Mouse (Mus musculus) layer of hippocampus, postnatal 25 days (tissue): ENCODE data around the gene Nfkbiz. TPM values are rescaled to one million over a fixed set of nuclear protein-coding genes. Genes with fewer than 3 reads are reported as not detected.

Experiments used
- DNase-seq, 2 experiments: peaks; one replicate each; pipeline ENCODE4 v3.0.0; 2022; ENCODE audit warnings: mixed read lengths in 2 of 2, low spot score in 1 of 2; ENCODE audit errors: extremely low spot score in 1 of 2
- total RNA-seq, 2 experiments: library from RNA; stranded (reverse); gene quantifications; 2 replicates each; pipeline ENCODE4 v1.2.3; 2021

The Nfkbiz gene
- total RNA-seq, 2 experiments from 2014 or later, result 5.2 to 5.8 TPM

DNA sequence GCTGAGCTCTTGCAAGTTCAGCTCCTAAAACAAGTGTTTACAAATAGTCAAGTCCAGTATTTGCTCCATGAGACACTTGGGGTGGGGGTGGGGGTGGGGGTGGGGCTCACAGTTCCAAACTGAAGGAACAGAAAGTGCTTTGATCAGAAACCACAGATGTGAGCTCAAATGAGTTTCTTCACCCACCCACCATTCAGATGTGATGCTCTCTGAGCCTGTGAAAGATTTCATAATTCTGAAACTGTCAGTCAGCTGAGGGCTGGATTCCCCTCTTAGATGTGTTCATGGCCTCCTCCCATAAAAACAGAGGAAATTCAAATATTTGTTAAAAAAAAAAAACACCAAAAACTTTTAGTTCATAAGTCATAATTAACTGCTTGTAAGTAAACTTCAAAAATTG, 2.9 kb downstream of the Nfkbiz start:
- no peak for DNase-seq

DNA sequence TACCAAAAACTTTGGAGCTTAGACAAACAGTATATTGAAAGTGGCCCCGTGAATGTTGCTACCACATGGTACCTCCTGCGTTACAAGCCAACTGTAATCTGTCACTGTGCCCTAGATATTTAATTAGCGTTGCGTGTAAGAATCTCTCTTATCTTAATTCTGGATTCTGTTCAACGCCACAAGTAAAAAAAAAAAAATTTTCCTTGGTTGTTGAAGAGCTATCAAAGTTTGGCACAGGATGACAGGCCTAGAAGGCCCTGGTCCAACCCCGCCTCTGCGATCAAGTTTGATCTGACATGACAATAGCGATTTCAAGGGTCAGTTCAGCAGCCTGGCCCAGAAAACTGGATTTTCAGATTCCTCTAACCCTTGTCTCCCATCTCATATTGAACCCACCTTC, 6.1 kb downstream of the Nfkbiz start:
- no peak for DNase-seq

DNA sequence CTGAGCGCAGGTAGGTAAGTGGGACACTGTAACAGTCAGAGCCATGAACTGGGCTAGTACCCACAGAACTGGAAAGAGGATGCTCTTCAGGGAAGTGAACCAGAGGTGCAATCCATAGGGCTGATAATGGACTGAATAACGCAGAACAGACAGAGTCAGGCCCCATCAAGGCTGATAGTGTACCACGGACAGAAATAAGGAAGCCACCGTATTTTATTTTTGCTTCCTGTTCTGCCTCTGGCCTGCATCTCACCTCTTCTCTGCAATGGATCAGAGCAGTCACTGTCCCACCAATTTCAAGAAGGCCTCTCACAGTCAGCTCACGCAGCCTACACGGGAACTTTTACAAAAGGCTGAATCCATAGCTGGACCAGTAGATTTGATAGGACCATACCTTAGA, 6.7 kb downstream of the Nfkbiz start:
- no peak for DNase-seq

GRCm38 (mm10) chr16:55831451-55831850, 7.2 kb downstream of the Nfkbiz start:
- no peak for DNase-seq

DNA sequence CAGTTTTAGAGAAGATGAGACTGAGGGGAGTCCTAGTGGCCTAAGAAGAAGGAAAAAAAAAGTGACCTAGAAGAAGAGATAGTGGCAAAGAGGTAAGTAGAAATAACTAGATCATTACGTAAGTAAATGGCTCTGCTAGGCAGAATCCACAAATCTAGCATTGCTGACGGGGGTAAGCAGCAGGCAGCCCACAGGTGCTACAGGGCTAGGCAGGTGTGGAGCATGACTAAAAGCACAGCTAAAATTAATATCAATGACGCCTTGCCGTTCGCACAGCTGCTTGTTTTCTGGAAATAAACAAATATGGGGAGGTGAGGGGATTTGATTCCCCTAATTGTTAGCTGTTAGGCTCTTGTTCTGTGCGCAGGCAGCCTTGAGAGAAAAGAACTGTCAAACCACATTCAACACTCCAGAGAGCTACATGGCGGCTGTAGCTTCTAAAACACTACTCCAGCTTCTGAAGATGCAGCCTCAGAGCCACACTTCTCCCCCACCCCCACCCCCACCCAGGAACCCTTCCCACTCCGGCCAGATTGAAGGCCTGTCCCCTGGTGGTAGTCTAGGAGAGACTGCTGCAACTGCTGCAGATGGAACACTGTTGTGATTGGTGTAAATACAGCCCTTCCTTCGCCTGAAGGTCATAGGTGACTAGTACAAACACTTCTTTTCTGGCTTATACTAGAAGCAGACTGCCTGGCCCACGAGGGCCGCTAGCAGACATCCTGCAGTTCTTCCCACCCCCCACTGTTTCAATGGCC, 15.1 kb downstream of the Nfkbiz start:
- DNase-seq, result no peak

DNA sequence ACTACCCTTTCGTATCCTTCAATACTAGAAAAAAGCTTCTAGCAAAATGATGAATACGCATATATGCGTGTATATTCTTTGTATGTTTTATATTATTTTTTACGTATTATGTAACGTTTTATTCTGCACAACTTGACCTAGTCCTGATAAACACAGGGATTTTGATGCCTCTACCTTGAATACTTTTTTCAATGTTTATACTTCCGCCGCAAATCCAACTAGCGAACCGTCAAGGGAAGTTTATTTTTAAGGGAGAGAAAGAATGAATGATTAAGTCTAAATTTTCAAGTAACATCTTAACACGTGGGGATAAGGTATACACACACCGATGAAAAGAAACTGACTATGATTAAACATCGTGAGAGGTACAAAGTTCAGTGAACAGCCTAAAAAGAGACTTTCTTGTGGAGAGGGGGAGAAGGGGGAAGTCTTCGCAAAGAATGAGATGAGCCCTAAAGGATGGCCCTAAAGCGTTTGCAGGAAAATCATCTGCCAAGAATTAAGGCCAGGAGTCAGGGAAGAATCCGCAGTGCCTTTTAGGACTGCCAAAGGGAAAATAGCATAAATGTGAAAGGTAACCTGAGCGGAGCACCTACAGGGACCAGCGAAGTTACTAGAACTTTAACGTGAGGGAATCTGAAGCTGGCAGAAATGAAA, 15.8 kb downstream of the Nfkbiz start:
- DNase-seq, result no peak

GRCm38 (mm10) chr16:55821997-55822740, 16.5 kb downstream of the Nfkbiz start:
- peak; percentile 65 to 67 for DNase-seq

GRCm38 (mm10) chr16:55821571-55821981, 17.1 kb downstream of the Nfkbiz start:
- peak in 1 of 2 experiments; percentile 16 for DNase-seq

DNA sequence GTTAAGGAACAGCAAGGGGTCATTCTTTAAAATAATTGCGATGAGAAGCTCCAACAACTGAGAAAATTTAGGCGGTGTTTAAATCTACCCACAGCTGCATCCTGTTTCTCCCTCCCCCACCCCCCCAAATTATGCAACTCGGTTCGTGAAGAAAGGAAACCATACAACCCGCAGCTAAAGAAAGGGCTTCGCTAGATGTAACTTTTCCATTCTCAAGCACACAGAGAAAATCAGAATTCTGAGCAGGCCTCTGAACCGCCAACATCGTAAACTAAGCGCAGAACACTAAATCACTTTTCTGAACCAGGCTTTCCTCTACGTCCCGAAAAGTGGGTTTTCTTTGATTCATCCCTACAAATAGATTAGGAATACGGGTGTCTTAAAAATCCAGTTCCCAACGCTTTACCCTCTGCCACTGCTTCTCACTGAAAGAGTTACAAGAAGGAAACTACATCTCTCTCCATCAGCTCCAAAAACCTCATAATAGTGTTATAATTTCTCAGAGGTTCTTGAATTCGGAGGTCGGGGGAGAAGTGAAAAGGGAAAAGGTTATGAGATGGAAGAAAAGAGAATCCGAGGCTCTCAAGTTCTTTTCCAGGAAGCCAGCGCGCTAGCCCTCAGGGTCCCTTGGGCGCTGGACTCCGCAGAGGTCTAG, 17.7 kb downstream of the Nfkbiz start:
- DNase-seq, result no peak

DNA sequence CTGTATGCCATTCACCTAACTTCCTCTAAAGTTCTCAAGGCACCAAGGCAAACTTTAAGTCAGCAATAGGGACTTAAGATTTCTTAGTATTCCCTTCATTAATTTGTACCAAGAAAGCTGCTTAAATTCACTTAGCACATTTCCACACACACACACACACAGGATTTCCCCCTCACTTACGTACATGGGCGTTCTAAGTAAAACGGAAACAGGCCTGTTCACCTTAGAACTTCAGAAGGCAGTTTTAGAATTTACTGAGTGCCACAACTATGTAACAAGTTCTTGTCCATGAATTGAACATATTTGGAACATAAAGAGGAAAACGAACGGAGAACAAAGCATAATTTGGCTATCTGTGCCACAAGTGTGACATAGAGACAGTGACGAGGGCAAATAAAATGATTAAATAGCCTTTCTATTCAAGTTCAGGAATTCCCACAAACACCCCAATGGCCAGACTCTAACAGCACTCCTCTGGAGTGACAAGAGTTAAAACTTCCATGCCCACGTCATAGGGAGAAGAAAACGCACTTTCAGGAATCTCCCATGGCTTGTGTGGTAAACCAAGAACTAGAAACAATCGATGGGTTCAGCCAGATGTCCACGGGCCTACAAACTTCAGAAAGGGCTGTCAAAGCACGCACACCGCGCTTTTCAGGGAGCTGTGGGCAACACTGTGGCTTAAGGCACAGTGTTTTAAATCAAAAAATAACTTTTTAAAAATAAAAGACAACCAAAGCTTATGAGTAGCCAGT, 18.4 kb downstream of the Nfkbiz start:
- no peak for DNase-seq

- peak in 1 of 2 experiments; percentile 24 for DNase-seq
These were observed 19.4 kb downstream of the Nfkbiz start for GRCm38 (mm10) chr16:55819186-55819861.

DNA sequence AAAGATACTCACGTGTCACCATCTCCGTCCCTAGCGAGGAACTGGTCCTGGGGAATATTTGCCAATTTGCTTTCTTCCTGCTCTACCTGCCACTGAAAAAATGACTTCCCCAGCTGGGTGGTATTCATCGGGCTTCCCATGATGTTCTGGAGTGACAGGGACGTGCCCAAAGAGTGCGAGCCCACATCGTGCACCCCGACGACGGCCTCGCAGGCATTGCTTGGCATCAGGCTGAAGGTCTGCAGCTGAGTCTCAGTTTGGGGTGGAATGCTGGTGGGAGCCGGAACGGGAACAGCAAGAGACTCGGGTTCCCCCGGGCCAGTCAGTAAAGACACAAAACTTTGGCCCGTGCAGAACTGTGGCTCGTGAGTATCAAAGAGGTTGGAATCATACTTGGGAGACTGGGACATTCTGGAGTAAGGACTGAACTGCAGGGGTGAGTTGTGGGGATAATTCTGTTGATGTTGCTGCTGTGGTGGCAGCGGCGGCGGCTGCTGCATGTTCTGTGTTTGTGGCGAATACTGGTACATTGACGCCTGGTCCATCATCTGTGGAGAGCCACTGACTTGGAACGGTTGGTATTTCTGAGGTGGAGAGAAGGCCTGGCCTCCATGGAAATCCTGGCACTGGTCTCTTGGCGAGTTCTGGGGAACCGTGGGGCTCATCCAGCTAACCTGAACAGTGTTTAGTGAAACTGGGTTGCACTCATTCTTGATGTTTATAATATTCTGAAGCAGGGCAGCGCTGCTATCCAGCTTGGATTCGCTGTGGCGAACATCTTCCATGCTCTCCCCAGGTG, 20.8 kb downstream of the Nfkbiz start:
- no peak for DNase-seq

GRCm38 (mm10) chr16:55816202-55816941, 22.3 kb downstream of the Nfkbiz start:
- DNase-seq, result no peak

DNA sequence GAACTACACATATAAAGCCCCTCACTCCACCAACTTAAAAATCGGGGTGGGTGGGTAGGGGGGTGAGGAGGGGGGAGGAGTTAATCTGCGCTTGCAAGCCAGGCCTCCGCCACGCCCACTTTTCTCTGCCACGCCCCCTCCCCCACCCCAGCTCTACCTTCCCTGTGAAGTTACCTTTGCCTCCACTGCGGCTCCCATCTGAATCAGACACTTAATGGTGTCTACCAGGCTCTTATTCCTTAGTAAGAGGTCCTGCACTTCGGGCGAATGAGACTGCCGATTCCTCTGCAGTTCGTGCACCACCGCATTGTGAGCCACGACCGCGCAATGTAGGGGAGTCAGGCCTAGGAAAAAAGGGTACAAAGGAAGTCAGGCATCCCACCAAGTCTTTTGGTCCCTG, 23.2 kb downstream of the Nfkbiz start:
- no peak for DNase-seq

DNA sequence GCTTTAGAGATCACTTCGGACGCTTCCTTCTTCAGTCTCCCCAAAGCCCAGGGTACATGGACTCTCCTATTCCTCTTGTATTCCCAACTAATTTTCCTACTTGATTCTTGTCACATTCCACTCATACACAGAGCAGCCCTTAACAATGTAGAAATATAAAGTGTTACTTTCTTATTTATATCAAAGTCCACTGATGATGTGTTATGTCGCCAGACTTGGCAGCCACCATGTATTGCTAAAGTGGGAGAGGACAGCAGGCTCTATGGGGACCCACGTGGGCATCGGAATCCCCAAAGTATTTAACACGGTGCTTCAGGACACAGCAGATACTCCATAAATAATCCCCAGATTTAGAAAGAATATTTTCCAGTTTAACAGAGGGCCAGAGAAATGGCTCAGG, 24.0 kb downstream of the Nfkbiz start:
- no peak for DNase-seq

DNA sequence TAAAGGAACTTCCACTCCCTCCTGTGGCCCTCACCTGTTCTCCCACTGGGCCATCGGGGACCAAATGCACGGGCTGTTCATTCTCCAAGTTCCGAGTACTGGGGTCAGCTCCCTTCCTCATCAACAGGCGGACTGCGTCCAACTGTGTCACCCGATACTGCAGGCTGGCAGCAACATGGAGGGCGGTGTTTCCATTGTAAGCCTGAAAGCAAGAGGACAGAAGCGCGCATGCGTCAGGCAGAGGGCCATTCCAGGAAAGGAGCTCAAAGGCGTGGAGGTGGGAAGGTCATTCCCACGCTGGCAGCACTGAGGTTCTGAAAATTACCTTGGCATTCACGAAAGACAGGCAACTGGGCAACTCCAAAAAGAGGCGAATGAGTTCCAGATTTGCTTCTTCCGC, 24.8 kb downstream of the Nfkbiz start:
- no peak for DNase-seq

DNA sequence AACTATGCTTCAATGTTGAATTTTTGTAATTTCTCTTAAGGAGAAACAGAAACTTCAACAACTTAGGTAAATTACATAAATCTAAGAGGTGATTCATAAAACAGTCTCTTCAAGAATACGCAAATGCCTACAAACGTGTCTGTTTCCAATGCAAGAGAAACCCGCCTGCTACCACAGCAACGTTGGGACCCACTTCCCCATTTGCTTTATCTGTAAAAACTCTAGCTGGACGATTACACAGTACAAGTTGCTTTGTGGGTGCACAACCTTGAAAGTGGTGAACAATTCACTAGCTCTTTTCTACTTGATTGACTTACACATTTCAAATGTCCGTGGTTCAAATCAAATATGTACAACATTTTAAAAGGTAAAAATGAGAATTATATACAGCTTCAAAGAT, 26.9 kb downstream of the Nfkbiz start:
- no peak for DNase-seq
